Mouse (Mus musculus) urinary bladder, postnatal 4 days (tissue): ENCODE data around the gene Baz2a.
"Not testable (repeated sequence)": the region's sequence is repeated elsewhere in the genome, so short reads cannot be mapped to it uniquely, and the experiment has no call there.

Experiments used
- DNase-seq, 2 experiments: peaks; one replicate each; pipeline ENCODE4 v3.0.0; 2021 to 2022; ENCODE audit warnings: low spot score in 2 of 2

The Baz2a gene

DNA sequence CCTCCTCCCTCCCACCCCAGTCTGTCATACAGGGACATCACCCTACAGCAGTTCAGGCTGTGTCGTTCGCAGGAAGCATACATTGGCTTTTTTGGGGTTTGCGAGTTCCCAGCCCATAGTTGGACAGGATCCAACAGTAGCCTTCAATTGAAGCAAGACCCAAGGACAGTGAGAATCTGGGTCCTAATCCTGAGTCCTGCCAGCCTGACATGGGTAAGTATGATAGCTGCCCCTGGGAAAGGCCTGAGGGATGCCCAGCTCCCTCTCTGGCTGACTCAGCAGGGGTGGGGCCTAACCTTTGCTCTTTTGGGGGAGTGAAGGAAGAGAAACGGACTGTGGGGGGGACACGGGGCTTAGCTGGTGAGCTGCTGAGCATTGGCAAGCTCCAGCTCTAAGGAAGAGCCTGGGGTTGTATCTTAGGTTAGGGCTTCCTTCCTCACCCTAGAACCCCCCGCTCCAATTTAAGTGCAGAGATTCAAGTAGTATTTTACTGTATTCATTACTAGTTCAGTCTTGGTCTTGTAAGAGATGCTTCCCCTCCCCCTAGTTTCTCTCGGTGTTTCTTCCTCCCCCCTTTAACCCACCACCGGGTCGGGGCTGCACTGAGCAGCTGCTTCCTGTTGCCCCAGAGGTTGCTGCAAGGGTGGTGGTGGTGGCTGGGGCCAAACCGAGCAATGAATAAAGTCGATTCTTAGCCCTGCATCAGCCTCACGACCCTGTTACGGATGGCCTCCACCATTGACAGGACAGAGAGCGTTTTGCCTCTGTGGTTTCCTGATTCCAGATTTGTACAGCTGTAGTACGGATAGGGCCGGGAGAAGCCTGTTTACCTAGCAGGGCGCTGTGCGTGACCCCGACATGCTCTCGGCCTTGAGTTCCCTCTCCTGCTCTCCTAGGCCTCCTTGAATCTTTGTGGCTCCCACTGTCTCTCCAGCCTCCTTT is at the start of gene Baz2a:
Gene Baz2a (plus strand): TSS at position 14 of the 942 bp plus-strand sequence.
- peak in 1 of 2 experiments; percentile 28 for DNase-seq

DNA sequence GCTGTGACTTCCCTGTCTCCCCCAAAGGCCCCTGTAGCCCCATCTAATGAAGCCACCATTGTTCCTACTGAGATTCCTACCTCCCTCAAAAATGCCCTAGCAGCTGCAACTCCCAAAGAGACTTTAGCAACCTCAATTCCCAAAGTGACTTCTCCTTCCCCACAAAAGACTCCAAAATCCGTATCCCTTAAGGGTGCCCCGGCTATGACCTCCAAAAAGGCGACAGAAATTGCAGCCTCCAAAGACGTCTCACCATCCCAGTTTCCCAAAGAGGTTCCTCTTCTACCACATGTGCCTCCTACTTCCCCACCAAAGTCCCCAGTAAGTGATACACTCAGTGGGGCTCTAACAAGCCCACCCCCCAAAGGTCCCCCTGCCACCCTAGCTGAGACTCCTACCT is 49.7 kb upstream of the Baz2a start:
- no peak for DNase-seq

DNA sequence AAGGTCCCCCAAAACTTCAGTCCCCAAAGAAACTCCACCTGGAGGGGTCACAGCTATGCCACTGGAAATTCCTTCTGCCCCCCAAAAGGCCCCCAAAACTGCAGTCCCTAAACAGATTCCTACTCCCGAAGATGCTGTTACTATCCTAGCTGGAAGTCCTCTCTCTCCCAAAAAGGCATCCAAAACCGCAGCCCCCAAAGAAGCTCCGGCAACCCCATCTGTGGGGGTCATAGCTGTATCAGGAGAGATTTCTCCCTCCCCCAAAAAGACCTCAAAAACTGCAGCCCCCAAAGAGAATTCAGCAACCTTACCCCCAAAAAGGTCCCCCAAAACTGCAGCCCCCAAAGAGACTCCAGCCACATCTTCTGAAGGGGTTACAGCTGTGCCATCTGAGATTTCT is 48.9 kb upstream of the Baz2a start:
- no peak for DNase-seq

DNA sequence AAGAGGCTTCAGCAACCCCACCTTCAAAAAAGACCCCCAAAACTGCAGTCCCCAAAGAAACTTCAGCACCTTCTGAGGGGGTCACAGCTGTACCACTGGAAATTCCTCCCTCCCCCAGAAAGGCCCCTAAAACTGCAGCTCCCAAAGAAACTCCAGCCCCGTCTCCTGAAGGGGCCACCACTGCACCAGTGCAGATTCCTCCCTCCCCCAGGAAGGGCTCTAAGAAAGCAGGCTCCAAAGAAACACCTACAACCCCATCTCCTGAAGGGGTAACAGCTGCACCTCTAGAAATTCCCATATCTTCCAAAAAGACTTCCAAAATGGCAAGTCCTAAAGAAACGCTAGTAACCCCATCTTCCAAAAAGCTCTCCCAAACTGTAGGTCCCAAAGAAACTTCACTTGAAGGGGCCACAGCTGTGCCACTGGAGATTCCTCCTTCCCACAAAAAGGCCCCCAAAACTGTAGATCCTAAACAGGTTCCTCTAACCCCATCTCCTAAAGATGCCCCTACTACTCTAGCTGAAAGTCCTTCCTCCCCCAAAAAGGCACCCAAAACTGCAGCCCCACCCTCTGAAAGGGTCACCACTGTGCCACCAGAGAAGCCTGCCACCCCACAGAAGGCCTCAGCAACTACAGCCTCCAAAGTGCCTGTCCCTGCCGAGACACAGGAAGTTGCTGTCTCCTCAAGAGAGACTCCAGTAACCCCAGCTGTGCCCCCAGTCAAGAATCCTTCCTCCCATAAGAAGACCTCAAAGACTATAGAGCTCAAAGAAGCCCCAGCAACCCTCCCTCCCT is 48.1 kb upstream of the Baz2a start:
- DNase-seq: no peak

DNA sequence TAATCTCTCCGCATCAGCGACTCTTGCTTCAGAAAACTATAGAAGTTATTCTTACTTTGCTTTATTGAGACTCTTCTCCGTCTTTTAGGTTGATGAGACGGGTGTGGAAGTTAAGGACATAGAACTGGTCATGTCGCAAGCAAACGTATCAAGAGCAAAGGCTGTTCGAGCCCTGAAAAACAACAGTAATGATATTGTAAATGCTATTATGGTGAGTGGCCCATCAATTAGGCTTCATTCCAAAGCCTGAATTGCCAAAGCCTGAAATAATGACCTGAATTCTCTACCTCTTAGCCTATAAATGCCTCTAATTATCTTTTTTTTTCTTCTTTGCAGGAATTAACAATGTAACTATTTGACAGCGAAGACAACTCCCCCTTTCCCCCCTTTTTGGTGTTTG is 43.2 kb upstream of the Baz2a start:
- no peak for DNase-seq

DNA sequence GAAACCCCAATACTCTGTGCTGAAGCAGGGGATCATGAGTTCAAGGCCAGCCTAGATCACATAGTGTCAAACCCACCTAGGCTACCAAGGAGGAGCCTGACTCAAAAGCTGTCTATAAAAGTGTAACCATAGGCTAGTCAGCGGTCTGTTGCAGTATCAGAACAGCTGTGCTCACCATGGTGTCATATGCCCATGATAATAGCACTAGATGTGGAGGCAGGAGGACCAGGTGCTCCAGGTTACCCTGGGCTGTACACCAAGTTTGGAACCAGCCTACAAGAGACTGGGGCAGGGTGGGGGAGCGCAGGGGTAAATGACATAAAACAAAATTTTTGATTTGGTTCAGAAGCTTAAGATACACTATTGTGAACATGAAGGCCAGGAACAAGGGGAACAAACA is 41.6 kb upstream of the Baz2a start:
- DNase-seq: no peak

DNA sequence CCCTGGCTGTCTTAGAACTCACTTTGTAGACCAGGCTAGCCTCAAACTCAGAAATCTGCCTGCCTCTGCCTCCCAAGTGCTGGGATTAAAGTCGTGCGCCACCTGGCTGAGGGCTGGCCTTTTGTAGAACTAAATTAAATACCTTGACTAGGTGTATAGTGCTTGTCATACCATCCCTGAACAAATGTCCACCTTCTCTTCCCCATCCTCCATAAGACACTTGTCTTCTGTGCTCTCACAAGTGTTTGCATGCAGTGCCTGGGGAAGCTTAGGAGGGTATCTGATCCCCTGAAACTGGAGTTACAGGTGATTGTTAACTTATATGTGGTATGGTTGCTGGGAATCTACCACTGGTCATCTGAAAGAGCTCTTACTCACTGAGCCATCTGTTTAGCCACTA is 41.0 kb upstream of the Baz2a start:
- DNase-seq: no peak

DNA sequence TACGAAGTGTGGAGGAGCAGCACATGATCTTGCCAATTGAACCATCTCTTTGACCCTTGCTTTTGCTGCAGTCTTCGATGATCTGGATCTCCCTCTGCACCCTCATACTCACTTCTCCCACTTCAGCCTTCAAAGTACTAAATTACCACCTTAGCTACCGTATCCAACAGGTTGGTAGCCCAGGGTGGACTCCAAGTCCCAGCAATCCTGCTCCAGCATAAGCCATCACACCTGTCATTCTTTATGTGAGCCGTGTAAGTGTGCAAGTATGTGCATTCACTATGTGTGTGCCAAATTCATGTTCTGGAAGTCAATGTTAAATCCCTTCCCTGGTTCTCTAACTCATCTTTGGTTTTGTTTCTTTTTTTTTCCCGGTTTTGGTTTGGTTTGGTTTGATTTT is 39.8 kb upstream of the Baz2a start:
- no peak for DNase-seq

DNA sequence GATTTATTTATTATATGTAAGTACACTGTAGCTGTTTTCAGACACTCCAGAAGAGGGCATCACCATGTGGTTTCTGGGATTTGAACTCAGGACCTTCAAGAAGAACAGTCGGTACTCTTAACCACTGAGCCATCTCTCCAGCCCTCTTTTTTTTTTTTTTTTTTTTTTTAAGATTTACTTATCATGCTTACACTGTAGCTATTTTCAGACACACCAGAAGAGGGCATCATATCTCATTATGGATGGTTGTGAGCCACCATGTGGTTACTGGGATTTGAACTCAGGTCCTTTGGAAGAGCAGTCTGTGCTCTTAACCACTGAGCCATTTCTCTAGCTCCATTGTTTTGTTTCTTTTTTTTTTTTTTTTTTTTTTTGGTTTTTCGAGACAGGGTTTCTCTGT is 39.2 kb upstream of the Baz2a start:
- DNase-seq: not testable (repeated sequence)

DNA sequence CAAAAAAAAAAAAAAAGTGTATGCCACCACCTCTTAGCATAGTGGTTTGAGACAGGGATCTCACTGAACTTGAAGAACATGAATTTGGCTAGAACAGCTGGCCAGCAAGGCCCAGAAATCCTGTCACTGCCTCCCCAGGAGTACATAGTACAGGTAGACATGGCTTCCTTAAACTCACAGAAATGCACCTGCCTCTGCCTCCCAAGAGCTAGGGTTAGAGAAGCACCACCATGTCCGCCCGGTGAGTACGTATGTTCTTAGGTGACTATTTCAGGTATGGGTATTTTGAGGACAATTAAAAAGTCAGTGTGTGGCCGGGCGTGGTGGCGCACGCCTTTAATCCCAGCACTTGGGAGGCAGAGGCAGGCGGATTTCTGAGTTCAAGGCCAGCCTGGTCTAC is 38.4 kb upstream of the Baz2a start:
- no peak for DNase-seq

DNA sequence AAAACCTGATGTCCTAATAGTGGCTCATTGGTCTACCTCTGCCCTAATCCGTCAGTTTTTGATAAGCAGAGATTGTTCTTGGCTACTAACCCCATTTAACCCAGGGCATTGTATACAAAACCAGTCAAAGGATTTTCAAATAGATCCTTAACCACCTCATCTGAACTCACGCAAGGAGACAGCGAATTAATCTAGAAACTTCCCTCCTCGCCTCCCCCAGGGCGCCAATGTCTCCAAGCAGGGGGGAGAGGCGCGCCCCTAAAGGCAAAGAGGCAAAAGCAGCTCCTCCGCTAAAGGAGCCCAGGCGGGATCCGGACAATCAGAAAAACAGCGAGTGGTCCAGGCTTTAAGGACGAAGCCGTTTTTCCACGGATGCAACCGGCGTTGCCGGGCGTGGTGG is 33.2 kb upstream of the Baz2a start:
- DNase-seq: peak in 1 of 2 experiments; percentile 62

DNA sequence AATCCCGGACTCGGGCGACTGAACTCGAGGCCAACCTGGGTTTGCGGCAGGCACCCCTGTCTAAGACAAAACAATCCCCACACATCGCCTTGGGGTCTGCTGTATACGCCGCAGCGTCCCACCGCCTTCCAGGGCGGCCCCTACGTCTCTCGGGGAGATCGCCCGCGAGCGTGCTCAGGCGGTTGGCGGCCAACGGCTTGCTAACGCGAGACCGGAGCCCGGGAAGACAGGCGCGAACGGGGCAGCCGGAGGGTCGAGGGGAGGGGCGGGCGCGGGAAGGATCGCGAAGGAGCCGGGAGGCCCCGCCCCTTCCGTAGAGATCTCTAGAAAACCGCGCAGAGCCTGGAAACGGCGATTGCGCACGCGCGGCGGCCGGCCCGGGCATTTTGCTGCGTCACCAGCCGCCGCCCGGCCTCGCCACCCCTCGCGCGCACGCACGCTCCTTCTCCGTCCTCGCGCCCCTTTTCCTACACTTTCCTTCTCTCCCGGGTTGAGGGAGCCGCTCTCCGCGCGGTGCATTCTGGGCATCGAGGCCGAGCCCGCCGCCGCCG is 32.7 kb upstream of the Baz2a start, which contains the start of gene Ptges3:
Gene Ptges3 (plus strand): TSS at position 354 of the 551 bp plus-strand sequence.
- DNase-seq: peak; percentile 98

DNA sequence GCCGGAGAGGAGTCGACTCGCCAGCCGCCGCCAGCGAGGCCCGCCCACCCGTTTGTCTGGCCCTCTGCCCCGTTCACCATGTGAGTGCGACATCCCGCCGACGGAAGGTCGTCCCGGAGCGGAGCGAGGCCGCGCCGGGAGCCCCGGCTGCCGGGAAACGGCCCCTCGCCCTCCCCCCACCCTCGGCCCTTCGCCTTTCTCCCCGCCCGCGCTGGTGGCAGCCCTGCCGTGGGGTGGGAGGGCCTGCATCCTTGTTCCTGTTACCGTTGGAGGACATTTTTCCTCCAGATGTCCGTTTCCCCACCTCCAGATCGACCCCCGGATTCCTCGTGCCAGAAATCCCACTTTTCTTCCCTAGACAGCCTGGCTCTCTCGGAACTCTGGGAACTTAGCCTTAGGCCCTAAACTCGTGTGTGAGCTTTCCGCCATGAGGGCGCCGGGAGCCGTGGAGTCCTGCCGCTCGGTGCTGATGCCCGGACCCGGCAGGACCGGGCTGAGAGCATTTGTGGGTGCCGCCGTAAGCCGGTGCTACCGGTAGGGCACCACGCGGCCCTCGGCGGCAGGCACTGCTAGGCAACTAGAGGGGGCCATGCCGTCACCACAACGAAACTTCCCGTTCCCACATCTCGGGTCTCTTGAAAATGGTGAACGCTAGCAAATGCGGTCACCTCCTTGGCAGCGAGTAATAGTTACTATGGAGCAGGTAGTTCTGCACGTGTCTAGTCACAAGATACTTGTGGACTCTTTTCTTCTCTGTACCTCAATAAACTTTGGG is 32.0 kb upstream of the Baz2a start:
- peak in 1 of 2 experiments; percentile 40 for DNase-seq

DNA sequence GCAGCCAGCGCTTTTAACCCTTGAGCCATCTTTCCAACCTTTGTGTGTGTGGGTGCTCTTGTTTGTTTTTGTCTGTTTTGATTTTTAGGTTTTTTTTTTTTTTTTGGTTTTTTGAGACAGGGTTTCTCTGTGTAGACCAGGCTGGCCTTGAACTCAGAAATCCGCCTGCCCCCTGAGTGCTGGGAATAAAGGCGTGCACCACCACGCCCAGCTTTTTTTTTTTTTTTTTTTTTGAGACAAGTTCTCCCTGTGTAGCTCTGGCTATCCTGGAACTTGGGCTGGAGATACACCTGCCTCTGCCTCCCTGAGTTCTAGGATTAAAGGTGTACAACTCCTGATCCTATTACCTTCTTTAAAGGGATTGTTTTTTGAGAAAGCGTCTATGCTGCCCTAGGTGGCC is 30.3 kb upstream of the Baz2a start:
- no peak for DNase-seq

DNA sequence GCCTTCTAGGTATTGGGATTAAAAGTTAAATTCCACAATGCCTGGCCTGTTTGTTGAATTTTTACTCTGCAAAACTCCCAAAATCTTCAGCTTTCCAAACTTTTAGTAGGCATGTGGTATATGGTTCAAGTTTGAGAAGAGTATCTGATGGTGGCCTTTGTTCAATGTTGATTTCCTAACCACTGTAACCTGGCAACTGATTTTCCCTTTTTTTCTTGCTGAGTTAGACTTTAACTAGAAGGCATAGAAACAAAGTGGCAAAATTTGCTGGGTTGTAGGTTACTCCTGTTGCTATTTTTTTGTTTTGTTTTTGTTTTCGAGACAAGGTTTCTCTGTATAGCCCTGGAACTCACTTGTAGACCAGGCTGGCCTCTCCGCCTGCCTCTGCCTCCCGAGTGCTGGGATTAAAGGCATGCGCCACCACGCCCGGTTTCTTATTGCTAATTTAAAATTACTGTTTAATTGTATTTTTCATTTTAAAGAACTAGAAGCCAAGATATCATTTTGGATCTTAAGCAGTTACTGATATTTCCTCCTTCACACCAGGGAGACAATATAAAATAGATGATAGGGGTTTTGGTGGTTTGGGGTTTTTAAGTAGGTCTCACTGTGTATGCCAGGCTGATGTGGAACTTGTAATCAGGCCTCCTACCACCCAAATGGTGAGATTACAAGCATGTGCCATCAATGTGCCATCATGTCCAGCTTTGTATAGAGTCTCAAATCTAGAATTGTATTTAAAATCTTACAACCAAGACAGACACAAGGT is 29.0 kb upstream of the Baz2a start:
- no peak for DNase-seq

DNA sequence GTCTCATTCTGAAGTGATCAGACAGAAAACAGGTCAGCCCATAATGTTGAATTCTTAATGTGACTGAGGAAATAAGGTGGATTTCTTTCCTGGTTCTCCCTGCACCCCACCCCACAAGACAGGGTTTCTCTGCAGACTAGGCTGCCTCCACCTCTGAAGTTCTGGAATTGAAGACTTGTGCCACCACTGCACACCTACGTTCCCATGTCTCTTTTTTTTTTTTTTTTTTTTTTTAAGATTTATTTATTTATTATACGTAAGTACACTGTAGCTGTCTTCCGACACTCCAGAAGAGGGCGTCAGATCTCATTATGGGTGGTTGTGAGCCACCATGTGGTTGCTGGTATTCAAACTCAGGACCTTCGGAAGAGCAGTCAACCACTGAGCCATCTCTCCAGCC is 25.3 kb upstream of the Baz2a start:
- DNase-seq: no peak

DNA sequence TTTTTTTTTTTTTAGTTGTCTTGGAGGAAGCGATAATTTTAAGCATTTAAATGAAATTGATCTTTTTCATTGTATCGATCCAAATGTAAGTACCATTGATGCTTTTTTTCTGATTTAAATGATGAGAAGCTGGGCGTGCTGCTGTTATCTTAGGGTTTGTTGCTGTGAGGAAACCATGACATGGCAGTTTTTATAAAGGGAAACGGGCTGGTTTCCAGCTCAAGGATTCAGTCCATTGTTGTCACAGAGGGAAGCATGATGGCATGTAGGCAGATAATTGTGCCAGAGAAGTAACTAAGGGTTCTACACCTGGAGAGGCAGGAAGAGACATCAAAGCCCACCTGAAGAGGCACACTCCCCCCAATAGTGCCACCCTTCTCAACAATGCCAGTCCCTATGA is 22.2 kb upstream of the Baz2a start:
- DNase-seq: no peak

DNA sequence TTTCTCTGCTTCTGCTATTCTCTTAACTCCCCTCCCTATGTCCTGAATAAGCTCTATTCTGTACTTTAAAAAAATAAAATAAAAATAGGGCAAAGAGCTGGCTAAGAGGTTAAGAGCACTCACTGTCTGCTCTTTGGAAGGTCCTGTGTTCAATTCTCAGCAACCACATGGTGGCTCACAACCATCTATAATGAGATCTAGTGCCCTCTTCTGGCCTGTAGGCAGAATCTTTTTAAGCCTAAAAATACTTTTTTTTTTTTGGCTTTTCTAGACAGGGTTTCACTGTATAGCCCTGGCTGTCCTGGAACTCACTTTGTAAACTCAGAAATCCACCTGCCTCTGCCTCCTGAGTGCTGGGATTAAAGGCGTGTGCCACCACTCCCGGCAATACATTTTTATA is 20.9 kb upstream of the Baz2a start:
- DNase-seq: not testable (repeated sequence)

DNA sequence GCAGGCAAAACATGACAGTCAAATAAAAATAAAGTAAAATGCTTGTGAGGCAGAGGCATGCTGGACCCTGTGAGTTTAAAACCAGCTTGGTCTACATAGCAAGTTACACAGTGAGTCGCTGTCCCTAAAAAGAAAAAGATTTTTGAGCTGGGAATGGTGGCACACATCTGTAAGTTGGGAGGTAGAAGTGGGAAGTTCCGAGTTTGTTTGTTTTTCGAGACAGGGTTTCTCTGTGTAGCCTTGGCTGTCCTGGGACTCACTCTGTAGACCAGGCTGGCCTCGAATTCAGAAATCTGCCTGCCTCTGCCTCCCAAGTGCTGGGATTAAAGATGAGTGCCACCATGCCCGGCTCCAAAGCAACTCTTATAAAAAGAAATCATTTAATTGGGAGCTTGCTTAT is 13.1 kb upstream of the Baz2a start:
- DNase-seq: not testable (repeated sequence)

DNA sequence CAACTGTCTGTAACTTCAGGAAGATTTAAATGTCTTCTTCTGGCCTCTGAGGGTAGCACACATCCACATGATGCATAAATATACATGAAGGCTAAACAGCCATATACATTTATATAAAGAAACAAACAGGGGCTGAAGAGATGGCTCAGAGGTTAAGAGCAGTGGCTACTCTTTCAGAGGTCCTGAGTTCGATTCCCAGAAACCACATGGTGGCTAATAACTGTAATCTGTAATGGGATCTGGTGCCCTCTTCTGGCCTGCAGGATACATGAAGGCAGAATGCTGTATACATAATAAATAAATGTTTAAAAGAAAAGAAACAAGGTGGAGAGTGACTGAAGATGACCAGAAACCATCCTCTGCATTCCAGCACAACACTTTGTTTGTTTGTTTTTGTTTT is 10.9 kb upstream of the Baz2a start:
- DNase-seq: no peak
